Mouse (Mus musculus) hindbrain, postnatal 0 days (tissue): Measurements from ENCODE around the gene Sfn. TPM values are rescaled to one million over a fixed set of nuclear protein-coding genes. Genes with fewer than 3 reads are reported as not detected.

Experiments used
- ATAC-seq: fragments of 200-750 bp; cut with Nextera tagmentation; 2 replicates; pipeline ENCODE4 v1.8.0; 2017; ENCODE audit warnings: mild to moderate bottlenecking, moderate TSS enrichment, moderate library complexity
- DNase-seq: peaks from one replicate; pipeline ENCODE4 v3.0.0-alpha.2; 2015; ENCODE audit warnings: low spot score
- H3K27ac ChIP-seq: fragments of 300-500 bp; sonication (generic); 2 replicates; pipeline ENCODE4 v1.5.1; 2014; ENCODE audit warnings: mild to moderate bottlenecking
- H3K27me3 ChIP-seq: fragments of 300-500 bp; sonication (generic); 2 replicates; pipeline ENCODE4 v1.6.1; 2014; ENCODE audit warnings: low read length, mixed read lengths; ENCODE audit not compliant: insufficient read depth
- H3K36me3 ChIP-seq: fragments of 300-500 bp; sonication (generic); 2 replicates; pipeline ENCODE4 v1.6.1; 2014; ENCODE audit warnings: low read length, mixed read lengths; ENCODE audit not compliant: insufficient read depth
- H3K4me1 ChIP-seq: fragments of 300-500 bp; sonication (generic); 2 replicates; pipeline ENCODE4 v1.6.1; 2014; ENCODE audit warnings: antibody characterized with exemption, low read length, mixed read lengths; ENCODE audit not compliant: insufficient read depth
- H3K4me2 ChIP-seq: fragments of 300-500 bp; sonication (generic); 2 replicates; pipeline ENCODE4 v1.6.1; 2014; ENCODE audit warnings: low read depth, mild to moderate bottlenecking, low read length, moderate library complexity, mixed read lengths
- H3K4me3 ChIP-seq: fragments of 300-500 bp; sonication (generic); 2 replicates; pipeline ENCODE4 v1.5.1; 2014; ENCODE audit warnings: low read length
- H3K9ac ChIP-seq: fragments of 300-500 bp; sonication (generic); replicated peaks from 2 replicates; pipeline ENCODE4 v1.6.1; 2014; ENCODE audit warnings: mild to moderate bottlenecking, low read length, moderate library complexity, mixed read lengths
- H3K9me3 ChIP-seq: fragments of 300-500 bp; sonication (generic); 2 replicates; pipeline ENCODE4 v1.6.1; 2016; ENCODE audit warnings: low read length, mixed read lengths
- CTCF ChIP-seq: IDR thresholded peaks from 2 replicates; pipeline ENCODE4 v1.5.1; 2016; ENCODE audit warnings: antibody characterized with exemption, control low read depth, low read depth
- WGBS: fragments of 180-500 bp; shearing (Covaris S2); extraction: QIAGEN DNeasy Blood & Tissue Kit; methylation state at CpG from one replicate; pipeline ENCODE4 v1.1.7; 2014; 5-methylcytosine and 5-hydroxymethylcytosine counted together
- polyA plus RNA-seq: library from polyadenylated mRNA; unstranded; fragments of >200 nt; fragmentation: Nextera tagmentation; extraction: Ambion mirVana; gene quantifications from 2 replicates; pipeline ENCODE4 v1.2.1, GENCODE M21; 2015
- total RNA-seq: library from RNA; depleted of rRNA; stranded (reverse); fragments of >200 nt; gene quantifications from 2 replicates; pipeline ENCODE4 v1.2.3, GENCODE M21; 2014

The Sfn gene
- total and polyA plus RNA-seq, 2 experiments from 2014 or later: 1.4 to 2.8 TPM

DNA sequence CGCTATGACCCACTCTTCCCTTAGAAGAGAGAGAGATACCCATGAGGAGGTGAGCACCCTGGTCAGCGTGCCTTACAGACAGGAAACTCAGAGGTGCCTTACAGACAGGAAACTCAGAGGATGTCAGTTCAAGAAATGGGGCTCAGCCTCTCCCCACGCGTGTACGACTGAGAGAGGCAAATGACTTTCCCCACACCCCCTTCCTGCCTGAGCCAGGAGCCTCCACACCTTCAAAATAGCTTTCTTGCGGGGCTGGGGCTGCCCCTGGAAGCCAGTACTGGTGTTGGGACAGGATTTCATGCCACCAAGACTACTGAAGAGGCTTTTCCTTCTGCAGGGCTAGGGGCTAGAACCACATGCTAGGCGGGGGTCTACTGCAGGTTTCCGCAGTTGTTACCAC lies 18.7 kb upstream of the Sfn start:
- Histone ChIP-seq H3K27me3 (no peaks in the 10 kb centered on the region), H3K9ac (no peak overlapping the region), H3K36me3 (peaks cover 12% of the 10 kb centered on the region; the same call in 1 of the 2 replicates), H3K4me3 (no peak overlapping the region), H3K9me3 (no peaks in the 10 kb centered on the region), H3K27ac (no peak overlapping the region), H3K4me2 (no peak overlapping the region), H3K4me1 (no peaks in the 10 kb centered on the region)
- ATAC-seq (no peak), DNase-seq (no peak)
- WGBS: 91% methylated on average over 8 of the region's 8 CpGs
- TF ChIP-seq CTCF: no peak

DNA sequence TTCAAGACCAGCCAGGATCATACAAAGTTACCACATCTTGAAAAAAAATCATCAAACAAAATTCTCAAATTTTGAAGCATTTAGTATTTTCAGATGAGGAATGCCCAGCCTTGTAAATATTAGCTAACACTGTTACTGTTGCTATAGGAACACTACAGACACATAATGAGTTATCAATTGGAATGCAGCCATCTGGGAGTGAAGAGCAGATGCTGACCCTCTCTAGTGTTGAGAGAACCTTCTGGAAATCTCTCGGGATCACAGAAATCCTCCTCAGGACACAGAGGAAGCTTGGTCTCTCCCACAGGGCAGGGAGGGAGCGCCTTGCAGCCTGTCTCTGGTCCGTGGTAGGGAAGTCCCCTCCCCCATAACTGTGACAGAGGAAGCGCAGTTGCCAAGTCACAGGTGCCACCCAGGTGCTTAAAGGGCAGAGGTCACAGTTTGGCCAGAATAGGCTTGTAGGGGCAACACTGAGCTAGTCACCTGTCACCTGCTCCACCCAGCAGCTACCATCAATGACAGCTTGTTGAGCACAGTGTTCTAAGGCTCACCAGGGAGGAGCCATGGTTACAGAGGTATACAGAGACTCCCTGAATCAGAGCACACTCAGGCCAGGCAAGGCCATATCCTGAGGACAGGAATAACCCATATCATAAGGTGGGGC lies 17.6 kb upstream of the Sfn start:
- no peak for DNase-seq
- TF ChIP-seq CTCF: no peak
- no peaks in the 10 kb centered on the region for H3K9me3 ChIP-seq
- no peaks in the 10 kb centered on the region for H3K27me3 ChIP-seq
- H3K4me3 ChIP-seq: no peak overlapping the region
- H3K9ac ChIP-seq: no peak overlapping the region
- peaks cover 6% of the 10 kb centered on the region; the same call in 1 of the 2 replicates for H3K36me3 ChIP-seq
- H3K4me1 ChIP-seq: no peaks in the 10 kb centered on the region
- ATAC-seq: no peak
- no peak overlapping the region for H3K4me2 ChIP-seq
- WGBS: 74% methylated on average over 4 of the region's 4 CpGs
- no peak overlapping the region for H3K27ac ChIP-seq

DNA sequence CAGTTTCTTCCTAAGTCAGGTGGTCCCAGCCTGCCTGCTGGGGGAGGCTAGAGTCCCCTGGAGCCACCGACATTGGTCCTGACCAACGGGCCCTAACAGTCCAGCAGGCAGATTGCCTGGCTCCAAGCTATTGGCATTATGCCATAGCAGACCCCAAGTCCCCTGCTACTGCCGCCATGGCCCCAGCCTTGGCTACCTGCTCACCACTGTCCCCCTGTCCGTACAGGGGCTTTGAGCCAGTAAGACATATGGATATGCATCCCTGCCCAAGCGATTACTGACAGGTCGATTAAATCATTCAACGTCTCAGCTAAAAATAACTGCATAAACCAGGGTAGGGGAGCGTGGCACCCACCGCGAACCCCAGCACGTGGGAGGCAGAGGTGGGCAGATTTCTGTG lies 16.0 kb upstream of the Sfn start:
- DNase-seq: no peak
- H3K9me3 ChIP-seq: no peaks in the 10 kb centered on the region
- no peak for TF ChIP-seq CTCF
- peaks cover 1% of the 10 kb centered on the region; the same call in 1 of the 2 replicates for H3K36me3 ChIP-seq
- no peak overlapping the region for H3K4me2 ChIP-seq
- 67% methylated on average over 11 of the region's 11 CpGs for WGBS
- no peak for ATAC-seq
- no peak overlapping the region for H3K9ac ChIP-seq
- H3K4me1 ChIP-seq: no peaks in the 10 kb centered on the region
- no peak overlapping the region for H3K27ac ChIP-seq
- no peak overlapping the region for H3K4me3 ChIP-seq
- no peaks in the 10 kb centered on the region for H3K27me3 ChIP-seq

DNA sequence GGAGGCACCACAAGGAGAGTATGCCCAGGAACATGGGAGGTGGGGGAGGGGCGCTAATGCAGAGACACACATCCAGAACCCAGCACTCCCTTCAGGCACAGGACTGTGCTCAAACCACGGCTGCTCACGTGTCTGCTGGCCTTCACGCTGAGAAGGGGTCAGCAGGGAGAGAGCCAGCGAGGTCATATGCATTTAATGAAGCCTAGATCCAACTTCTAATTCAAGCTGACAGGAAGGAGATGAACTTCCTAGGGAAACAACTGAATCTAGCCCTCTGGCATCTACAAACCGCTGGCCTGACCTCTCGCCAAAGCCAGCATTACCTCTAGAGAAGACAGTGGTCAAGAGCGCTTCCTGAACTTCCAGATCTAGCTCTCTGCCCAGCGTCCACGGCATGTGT lies 13.4 kb upstream of the Sfn start:
- H3K36me3 ChIP-seq: peaks cover 11% of the 10 kb centered on the region; the same call in 1 of the 2 replicates
- H3K27ac ChIP-seq: no peak overlapping the region
- WGBS: 83% methylated on average over 10 of the region's 10 CpGs
- no peak overlapping the region for H3K4me3 ChIP-seq
- ATAC-seq (no peak), DNase-seq (no peak)
- H3K4me2 ChIP-seq: no peak overlapping the region
- no peaks in the 10 kb centered on the region for H3K4me1 ChIP-seq
- H3K9ac ChIP-seq: no peak overlapping the region
- H3K27me3 ChIP-seq: no peaks in the 10 kb centered on the region
- TF ChIP-seq CTCF: no peak
- no peaks in the 10 kb centered on the region for H3K9me3 ChIP-seq

DNA sequence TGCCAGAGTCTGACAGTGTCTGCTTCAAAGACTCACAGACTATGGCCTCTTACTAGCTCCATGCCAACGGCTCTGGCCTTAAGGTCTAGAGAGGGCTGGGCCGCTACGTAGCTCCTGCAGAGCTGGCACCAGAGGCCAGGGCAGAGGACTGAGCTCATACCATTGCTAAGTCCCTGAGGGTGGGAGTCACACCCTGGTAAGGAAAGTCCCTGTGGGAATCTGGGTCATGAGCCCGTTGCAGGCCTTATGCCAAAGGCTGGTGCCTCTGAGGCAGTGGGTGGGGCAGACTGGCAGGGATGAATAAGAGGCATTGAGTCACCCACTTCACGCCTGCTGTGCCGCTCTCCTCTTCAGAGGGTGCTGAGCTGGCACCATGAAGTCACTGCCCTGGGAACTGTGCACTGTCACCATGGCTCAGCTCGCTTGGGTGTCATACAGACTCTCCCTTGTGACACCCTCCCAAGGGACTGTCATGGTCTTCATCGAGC lies 12.3 kb upstream of the Sfn start:
- H3K27me3 ChIP-seq: no peaks in the 10 kb centered on the region
- H3K4me2 ChIP-seq: no peak overlapping the region
- WGBS: 51% methylated on average over 8 of the region's 8 CpGs
- peaks cover 11% of the 10 kb centered on the region; the same call in 1 of the 2 replicates for H3K36me3 ChIP-seq
- H3K4me3 ChIP-seq: no peak overlapping the region
- DNase-seq: peak; percentile 59
- no peak for TF ChIP-seq CTCF
- H3K9ac ChIP-seq: no peak overlapping the region
- H3K4me1 ChIP-seq: no peaks in the 10 kb centered on the region
- peak overlapping the region; percentile 16; the same call in 1 of the 2 replicates for H3K27ac ChIP-seq
- ATAC-seq: peak; percentile 84
- H3K9me3 ChIP-seq: no peaks in the 10 kb centered on the region

DNA sequence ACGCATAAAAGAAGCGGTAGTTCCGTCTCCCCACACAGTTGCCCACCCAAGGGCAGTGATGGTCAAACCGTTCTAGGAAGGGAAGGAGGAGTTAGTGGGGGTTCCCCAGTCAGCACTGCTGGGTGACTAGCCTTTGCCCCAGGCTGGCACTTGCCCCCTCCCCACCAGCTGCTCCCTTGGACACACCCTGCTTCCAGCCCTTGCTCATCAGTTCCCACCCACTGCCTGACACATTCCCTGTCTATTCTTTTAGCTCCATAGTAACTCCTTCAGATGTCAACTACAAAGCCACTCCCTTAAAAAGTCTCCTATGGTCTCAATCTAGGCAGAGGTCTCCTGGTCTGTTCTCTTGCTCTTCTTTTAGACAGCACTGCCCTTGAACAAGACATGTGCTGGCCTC lies 11.9 kb upstream of the Sfn start:
- TF ChIP-seq CTCF: no peak
- H3K36me3 ChIP-seq: peaks cover 11% of the 10 kb centered on the region; the same call in 1 of the 2 replicates

DNA sequence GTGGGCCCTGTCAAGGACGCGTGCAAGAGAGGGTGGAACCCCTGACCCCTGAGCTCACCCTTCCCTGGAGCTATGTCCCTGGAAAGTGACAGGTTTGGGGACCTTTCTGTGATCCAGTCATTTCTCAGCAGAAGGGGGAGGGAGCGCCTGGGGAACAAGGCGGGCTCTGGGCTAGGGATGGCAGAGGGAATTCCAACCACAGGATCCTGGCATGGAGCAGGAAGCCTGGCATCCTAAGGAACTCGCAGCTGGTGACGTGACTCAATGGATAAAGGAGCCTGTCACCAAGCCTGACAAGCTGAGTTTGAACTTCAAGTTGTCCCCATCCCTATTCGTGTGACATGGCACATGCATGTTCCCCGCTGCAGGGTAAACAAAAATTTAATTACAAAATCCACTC lies 11.1 kb upstream of the Sfn start:
- Histone ChIP-seq H3K9me3 (no peaks in the 10 kb centered on the region), H3K27me3 (no peaks in the 10 kb centered on the region), H3K4me3 (no peak overlapping the region), H3K9ac (no peak overlapping the region), H3K27ac (no peak overlapping the region), H3K36me3 (peaks cover 16% of the 10 kb centered on the region; the same call in 1 of the 2 replicates), H3K4me2 (no peak overlapping the region), H3K4me1 (no peaks in the 10 kb centered on the region)
- 87% methylated on average over 8 of the region's 8 CpGs for WGBS
- DNase-seq (no peak), ATAC-seq (no peak)
- TF ChIP-seq CTCF: no peak

More for the DNA sequence above, 11.9 kb upstream of the Sfn start:
- DNase-seq: no peak
- H3K27me3 ChIP-seq: no peaks in the 10 kb centered on the region
- no peak overlapping the region for H3K4me2 ChIP-seq
- no peak overlapping the region for H3K4me3 ChIP-seq
- no peaks in the 10 kb centered on the region for H3K9me3 ChIP-seq
- WGBS: 100% methylated on average over 3 of the region's 4 CpGs
- H3K4me1 ChIP-seq: no peaks in the 10 kb centered on the region
- H3K9ac ChIP-seq: no peak overlapping the region
- H3K27ac ChIP-seq: peak overlapping the region; percentile 16; the same call in 1 of the 2 replicates
- ATAC-seq: peak; percentile 30
